Mouse (Mus musculus): ENCODE results near the gene Dhx29. TPM values are rescaled to one million over a fixed set of nuclear protein-coding genes. Genes with fewer than 3 reads are reported as not detected.

Gene Dhx29
- total RNA-seq, 2 experiments from 2014 or later, result 19.1 to 22.0 TPM

Other genes with a start within 250 kb of the Dhx29 start
- gene Plpp1, start 126.7 kb upstream of the Dhx29 start, total RNA-seq (2021), result 10 to 100 TPM; 26.8 to 27.4 TPM
- gene Mtrex, start 56 bp upstream of the Dhx29 start, total RNA-seq (2021), result 10 to 100 TPM; 46.0 to 47.3 TPM
- 1 to 10 TPM; 1.5 to 2.0 TPM for gene Ccno, start 60.3 kb downstream of the Dhx29 start, total RNA-seq (2021)
- under 1 TPM; 0.36 to 0.37 TPM for gene Mcidas, start 66.4 kb downstream of the Dhx29 start, total RNA-seq (2021)
- under 1 TPM in 1 of 2 experiments, not detected in 1; 0.29 TPM for gene Cdc20b, start 107.7 kb downstream of the Dhx29 start, total RNA-seq (2021)
- gene Gpx8, start 119.0 kb downstream of the Dhx29 start, total RNA-seq (2021), result 1 to 10 TPM; 8.1 to 8.5 TPM
- gene Gzma, start 173.5 kb downstream of the Dhx29 start, total RNA-seq (2021), result not detected

Measured in left cerebral cortex, adult 2 months (tissue).